Mouse (Mus musculus): ENCODE results near the gene Slc39a5.

Slc39a5 gene

DNA sequence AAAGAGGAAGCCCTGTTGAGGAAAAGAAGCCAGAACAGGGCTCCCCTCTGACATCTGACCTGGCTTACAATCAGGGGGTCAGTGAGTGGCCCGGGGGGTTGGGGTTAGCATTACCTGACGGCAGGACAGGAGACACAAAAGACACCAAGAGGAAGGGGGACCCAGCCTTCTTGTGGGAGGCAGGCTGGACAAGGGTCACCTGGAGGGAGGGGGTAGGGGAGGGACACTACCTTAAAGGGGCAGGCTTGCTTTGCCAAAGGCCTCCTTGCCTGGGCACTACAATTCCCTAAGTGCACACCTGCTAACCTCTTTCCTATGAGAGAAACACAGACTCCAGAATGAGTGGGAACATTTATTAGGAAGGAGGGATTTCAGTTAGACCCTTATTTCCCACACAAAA is at the start of gene Slc39a5:
Gene Slc39a5 (minus strand): TSS at position 174 of the 400 bp plus-strand sequence.
- no peak for DNase-seq (ENCODE audit: low read depth in 1 of 2, low spot score in 2 of 2)

DNA sequence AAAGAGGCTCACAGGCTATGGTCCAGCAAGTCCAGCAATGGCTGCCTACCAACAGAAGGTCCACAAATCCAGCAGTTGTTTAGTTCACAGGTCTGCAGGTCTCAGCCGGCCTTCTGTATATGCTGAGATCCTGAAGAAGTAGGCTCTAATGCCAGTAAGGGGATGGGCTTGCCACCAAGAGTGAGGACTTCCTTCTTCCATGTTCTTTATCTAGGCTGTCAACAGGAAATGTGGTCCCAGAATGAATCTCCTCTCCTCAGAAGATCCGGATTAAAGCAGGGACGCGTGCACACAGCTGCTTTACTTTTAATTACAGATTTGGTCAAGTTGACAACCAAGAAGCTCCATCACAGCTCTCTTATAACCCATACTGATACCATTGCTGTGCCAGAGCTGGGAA is 44.4 kb upstream of the Slc39a5 start:
- DNase-seq (ENCODE audit: low read depth in 1 of 2, low spot score in 2 of 2) = no peak

GRCm38 (mm10) chr10:128444354-128444753 is 43.3 kb upstream of the Slc39a5 start:
- no peak for DNase-seq (ENCODE audit: low read depth in 1 of 2, low spot score in 2 of 2)

DNA sequence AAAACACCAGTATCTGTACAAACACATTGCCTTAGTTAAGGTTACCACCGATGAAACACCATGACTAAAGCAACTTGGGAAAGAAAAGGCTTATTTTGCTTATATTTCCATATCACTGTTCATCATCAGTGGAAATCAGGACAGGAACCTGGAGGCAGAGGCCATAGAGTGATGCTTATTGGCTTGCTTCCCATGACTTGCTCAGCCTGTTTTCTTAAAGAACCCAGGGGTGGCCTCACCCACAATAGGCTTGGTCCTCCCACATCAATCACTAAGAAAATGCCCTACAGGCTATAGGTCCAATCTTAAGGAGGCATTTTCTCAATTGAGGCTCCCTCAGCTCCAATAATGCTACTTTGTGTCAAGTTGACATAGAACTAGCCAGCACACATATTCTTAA is 41.7 kb upstream of the Slc39a5 start:
- DNase-seq (ENCODE audit: low read depth in 1 of 2, low spot score in 2 of 2) = no peak

DNA sequence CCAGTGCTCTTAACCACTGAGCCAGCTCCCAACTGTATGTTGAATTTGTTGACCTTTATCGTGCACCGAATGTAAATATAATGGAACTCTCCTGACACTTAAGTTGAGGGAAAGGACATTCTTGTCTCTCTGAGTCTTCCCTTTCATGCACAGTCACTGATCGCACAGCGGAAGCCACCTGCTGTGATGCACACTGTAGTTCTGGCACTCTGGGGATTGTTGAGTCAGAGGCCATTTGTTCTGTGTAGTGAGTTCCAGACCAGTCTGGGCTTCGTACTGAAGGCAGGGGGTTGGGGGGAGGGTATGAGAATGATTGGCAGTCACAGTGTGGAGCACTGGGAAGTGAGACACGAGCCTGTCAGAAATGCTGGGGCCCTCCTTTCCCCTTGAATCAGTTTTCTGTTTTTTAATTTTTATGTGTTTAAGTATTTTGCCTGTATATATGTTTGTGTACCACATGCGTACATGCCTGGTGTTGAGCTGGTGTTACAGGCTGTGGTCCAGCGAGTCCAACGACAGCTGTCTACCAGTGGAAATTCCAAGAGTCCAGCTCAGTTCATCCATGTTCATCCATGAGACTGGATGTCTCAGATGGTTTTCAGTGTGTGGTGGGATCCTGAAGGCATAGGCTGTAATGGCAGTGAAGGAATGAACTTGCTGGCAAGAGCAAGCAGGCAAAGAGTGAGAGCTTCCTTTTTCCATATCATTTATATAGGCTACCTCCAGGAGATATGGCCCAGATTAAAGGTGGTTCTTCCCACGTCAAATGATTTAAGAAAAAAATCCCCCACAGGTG is 40.5 kb upstream of the Slc39a5 start:
- no peak for DNase-seq (ENCODE audit: low read depth in 1 of 2, low spot score in 2 of 2)

DNA sequence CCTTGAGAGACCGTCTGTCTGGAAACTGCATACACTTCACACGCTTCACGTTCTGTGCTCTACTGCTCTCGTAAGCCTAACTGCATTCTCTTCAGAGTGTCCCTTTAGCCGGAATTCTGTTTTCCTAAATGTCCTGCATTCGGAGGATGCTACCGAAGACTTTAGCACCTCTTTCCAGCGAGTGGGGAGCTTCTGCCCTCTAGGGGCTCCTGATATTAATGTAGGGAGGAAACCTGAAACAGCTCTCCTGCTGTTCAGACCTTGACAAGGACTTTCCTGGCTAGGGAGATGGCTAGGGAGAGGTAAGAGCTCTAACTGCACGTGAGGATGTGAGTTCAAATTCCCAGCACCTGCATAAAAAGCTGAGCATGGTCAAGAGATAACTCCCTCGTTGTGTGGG is 39.4 kb upstream of the Slc39a5 start:
- DNase-seq (ENCODE audit: low read depth in 1 of 2, low spot score in 2 of 2) = no peak

GRCm38 (mm10) chr10:128438675-128439279 is 37.7 kb upstream of the Slc39a5 start:
- DNase-seq (ENCODE audit: low read depth in 1 of 2, low spot score in 2 of 2) = no peak

DNA sequence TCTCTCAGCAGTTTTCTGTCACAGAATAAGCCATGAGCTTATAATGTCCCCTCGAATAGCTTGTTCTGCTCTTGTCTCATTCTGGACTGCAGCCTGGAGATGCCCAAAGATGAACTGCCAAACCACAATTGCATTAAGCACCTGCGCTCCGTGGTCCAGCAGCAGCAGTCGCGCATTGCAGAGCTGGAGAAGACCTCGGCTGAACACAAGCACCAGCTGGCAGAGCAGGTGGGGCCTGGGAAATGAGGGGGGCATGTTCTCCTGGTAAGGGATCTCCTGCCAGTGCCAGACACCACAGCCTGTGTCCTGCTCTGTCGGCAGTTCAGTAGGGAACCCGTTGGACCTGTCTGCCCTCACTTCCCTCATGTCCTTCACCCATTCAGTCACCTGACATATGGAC is 35.3 kb upstream of the Slc39a5 start:
- no peak for DNase-seq (ENCODE audit: low read depth in 1 of 2, low spot score in 2 of 2)

DNA sequence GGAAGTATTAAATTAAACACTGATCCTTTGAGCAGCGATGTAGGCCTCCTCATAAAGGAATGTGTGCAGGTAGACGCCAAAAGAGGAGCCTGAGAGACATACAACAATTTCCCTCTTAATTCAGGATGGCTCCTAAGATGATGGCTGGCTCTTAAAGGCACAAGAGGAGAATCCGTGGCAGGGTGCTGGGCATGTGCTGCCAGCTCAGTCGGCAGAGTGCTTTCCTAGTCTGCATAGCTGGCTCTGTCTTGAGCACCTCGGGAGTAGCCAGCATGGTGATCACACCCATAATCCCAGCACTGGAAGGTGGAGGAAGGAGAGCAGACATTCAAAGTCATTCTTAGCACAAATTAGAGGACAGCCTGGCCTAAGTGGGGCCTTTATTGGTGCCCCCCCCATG is 34.8 kb upstream of the Slc39a5 start:
- DNase-seq (ENCODE audit: low read depth in 1 of 2, low spot score in 2 of 2) = no peak

GRCm38 (mm10) chr10:128435186-128435823 is 34.3 kb upstream of the Slc39a5 start:
- DNase-seq (ENCODE audit: low read depth in 1 of 2, low spot score in 2 of 2) = no peak

GRCm38 (mm10) chr10:128434681-128435080 is 33.7 kb upstream of the Slc39a5 start:
- no peak for DNase-seq (ENCODE audit: low read depth in 1 of 2, low spot score in 2 of 2)

DNA sequence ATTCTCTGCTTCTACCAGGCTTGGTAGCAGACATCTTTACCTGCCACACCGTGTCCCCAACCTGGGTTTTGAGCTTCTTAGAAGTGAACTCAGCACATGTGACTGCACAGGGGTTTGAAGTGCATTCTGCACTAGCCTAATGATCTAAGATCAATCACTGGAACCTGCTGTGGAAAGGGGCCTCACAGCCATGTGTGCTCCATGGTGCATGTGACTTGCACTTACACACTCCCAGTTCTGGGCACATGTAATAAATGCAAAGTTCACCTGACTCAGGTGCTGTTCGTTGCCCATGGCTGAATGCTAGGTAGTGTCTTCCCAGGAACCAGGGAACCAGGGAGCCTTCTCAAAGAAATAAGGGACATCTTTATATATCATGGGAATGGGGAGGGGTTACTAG is 32.4 kb upstream of the Slc39a5 start:
- no peak for DNase-seq (ENCODE audit: low read depth in 1 of 2, low spot score in 2 of 2)

DNA sequence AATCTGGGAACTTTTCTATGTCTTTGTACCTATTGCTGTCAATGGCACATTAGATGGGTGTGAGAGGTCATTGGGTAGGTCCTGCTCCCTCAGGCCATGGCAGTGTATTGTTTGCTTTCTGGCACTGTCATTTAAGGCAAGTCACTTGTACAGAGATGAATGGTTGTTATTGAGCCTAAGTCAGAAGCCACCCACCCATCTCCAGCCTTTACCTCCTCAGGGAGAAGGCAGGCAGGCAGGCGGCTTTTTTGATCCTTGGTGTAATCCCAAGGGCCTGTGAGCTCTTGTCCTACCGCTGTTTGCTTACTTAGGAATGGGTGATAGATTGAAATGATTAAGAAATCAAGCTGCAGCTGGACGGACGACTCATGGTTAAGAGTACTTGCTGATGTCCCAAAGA is 28.4 kb upstream of the Slc39a5 start:
- DNase-seq (ENCODE audit: low read depth in 1 of 2, low spot score in 2 of 2) = no peak

- no peak for DNase-seq (ENCODE audit: low read depth in 1 of 2, low spot score in 2 of 2)
These were observed 28.0 kb upstream of the Slc39a5 start for GRCm38 (mm10) chr10:128429052-128429451.

GRCm38 (mm10) chr10:128425260-128425659 is 24.2 kb upstream of the Slc39a5 start:
- DNase-seq (ENCODE audit: low read depth in 1 of 2, low spot score in 2 of 2) = no peak

DNA sequence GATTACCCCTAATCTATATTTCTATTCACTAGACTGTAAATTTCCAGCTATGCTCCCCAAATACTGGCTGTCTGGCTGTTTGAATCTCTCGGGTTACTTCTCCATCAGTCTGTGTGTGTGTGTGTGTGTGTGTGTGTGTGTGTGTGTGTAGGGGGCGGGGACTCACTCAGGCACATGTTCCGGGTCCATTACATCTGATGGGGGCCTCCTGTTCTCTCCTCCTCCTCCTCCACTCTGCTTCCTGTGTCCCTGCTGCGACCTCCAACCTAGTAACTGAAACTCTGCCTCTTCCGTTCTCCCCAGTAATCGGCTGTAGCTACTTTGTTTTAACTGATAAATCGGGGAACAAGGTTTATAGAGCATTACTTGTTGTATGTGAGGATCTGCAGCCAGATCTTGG is 23.6 kb upstream of the Slc39a5 start:
- DNase-seq (ENCODE audit: low read depth in 1 of 2, low spot score in 2 of 2) = no peak

- DNase-seq (ENCODE audit: low read depth in 1 of 2, low spot score in 2 of 2) = no peak
These were observed 21.4 kb upstream of the Slc39a5 start for GRCm38 (mm10) chr10:128422426-128422825.

DNA sequence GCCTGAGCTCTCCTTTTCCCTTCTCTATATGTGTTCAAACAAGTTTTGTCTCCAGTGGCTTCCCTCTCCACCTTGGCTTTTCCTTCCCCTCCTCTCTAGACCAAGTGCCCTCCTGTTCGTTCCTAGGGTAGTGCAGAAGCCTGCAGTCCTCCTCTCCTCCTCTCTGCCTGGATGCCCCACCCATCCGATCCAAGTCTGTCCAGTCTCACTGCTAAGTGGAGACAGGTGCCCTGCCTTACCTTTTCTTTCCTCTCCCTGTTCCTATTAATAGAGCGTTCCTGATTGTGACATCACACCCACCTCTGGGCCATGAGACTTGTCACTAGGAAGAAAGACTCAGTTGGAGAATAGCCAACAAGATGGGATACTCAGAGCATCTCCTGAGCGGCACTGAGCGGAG is 13.8 kb upstream of the Slc39a5 start:
- DNase-seq (ENCODE audit: low read depth in 1 of 2, low spot score in 2 of 2) = no peak

DNA sequence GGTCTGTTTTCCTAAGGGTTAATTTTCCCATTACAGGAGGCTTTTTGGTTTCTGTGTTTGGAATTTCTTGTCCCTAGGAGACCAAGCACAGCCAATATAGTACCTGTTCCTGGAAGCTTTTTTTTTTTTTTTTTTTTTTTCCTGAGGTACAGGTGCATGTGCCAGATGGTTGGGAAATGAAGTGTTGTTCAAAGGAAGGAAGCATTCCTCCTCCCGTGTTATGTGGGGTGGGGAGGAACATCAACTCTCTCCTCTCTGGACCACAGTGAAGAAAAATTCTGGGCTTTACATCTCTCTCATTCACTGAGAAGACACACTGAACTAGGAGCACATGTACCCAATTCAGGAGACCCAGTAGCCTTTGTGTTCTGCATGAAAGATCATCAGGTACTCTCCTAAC is 12.0 kb upstream of the Slc39a5 start:
- DNase-seq (ENCODE audit: low read depth in 1 of 2, low spot score in 2 of 2) = no peak

DNA sequence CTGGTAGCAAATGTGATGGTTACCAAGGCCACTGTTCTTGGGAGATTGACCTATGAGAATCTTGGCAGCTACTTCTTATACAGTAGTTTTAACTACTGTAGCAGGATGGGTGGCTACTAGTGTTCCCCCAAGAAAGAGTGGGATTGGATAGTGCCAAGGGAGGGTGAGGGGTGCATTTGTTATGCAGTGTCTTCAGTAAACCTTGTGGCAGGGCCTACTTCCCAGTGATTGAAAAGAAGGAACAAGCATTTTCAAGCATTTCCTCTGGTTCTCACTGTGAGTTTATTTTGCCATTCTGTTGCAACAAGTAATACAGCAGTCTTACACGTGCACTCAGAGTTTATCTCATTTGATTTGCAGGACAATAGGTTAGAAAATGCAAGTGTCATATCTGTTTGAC is 11.5 kb upstream of the Slc39a5 start:
- DNase-seq (ENCODE audit: low read depth in 1 of 2, low spot score in 2 of 2) = no peak

- no peak for DNase-seq (ENCODE audit: low read depth in 1 of 2, low spot score in 2 of 2)
These were observed 11.0 kb upstream of the Slc39a5 start for GRCm38 (mm10) chr10:128412055-128412381.

- DNase-seq (ENCODE audit: low read depth in 1 of 2, low spot score in 2 of 2) = peak; percentile 89 to 97
These were observed 10.4 kb upstream of the Slc39a5 start, which contains the start of the genes Nabp2 and Rnf41 for GRCm38 (mm10) chr10:128411211-128412054. TSS of gene Nabp2 (minus strand) at chr10:128411492. TSS of gene Rnf41 (plus strand) at chr10:128411657.

Data from monocyte, adult 2 months (primary cell).